Mouse (Mus musculus): ENCODE results near the gene Nlrp6.
"Not testable (repeated sequence)": the region's sequence is repeated elsewhere in the genome, so short reads cannot be mapped to it uniquely, and the experiment has no call there.

Nlrp6 gene

DNA sequence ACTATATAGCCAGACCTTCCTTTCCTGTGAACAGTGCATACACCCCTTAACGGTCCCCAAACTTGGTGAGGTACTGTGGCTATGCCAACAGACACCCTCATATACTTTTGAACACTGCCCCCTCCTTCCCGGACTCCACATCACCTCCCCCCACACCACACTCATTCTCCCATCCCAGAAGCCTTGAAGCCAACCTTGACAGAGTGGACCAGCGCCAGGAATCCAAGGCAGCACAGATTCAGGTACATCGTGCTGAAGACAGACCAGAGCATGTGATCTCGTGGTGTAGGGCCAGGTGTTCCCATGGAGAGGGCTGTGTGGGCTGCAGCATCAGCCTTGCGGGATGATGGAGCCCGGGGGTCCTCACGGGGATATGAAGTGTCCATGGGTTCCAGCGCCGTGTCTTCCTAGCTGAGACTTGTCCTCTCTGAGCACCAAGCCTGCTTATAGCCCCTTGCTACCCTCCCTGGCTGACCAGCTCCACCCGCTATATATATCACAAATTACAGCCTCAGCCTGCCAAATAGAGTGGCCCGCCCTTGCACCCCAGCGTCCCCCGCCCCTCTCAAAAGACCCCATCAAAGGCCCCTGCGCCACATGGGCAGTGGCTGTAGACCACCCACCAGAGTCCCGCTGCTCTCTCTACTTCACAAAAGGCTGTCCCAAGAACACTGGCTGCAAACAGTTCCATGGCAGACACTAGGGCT is 29.3 kb downstream of the Nlrp6 start, which contains the start of gene Ifitm5:
Ifitm5 (minus strand) TSS at position 468 of the 707 bp plus-strand sequence.
- DNase-seq (ENCODE audit: low read depth) = no peak

GRCm38 (mm10) chr7:140951051-140951450 is 30.3 kb downstream of the Nlrp6 start:
- DNase-seq (ENCODE audit: low read depth) = no peak

GRCm38 (mm10) chr7:140951765-140952164 is 31.1 kb downstream of the Nlrp6 start:
- no peak for DNase-seq (ENCODE audit: low read depth)

DNA sequence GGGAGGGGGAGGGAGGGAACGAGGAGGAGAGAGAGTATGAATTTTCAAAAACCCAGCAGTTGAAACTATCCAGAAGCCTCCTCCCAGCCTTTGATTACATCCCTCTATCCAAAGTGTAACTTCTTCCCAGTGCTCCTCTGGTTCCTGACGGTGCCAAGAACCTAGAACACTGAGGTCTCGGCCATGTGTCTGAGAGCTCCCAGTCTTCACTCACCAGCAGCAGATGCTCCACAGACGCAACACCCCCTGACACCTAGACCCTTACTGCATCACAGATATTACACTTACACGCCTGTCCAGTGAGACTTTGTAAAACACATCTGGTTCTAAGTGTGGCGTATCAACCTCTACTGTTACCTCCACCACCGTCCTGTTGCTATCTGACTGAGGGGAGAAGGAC is 31.7 kb downstream of the Nlrp6 start:
- no peak for DNase-seq (ENCODE audit: low read depth)

GRCm38 (mm10) chr7:140953133-140953532 is 32.4 kb downstream of the Nlrp6 start:
- DNase-seq (ENCODE audit: low read depth) = no peak

GRCm38 (mm10) chr7:140953800-140954732 is 33.4 kb downstream of the Nlrp6 start:
- DNase-seq (ENCODE audit: low read depth) = no peak

DNA sequence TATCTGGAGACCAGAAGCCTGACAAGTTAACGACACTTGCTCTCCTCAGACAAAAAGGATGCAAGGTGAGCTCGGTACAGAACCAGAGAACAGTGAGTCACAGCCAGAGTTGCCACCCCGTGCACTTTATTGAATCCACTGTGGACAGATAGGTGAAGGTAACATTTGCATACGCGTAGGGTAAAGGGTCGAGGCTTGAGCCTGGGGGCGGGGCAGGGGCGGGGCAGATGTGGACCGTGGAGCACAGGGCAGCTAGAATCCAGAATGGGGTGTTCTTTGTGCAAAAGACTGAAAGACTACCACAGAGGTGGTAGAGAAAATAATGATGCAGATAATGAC is 34.0 kb downstream of the Nlrp6 start:
- DNase-seq (ENCODE audit: low read depth) = peak; percentile 56

DNA sequence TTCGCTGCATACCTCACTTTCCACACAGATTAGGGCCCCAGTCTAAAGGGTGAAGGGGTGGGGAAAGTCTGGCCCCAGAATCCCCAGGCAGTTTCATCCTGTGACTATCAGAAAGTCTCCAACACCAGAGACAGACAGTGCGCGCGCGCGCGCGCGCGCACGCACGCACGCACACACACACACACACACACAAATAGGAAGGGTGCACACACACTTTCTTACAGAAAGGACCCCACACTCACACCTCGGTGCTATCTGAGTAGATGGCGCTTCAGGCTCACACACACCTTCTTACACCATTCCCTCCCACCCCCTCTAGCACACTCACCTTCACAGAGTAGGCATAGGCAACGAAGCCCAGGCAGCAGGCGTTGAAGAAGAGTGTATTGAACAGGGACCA is 34.6 kb downstream of the Nlrp6 start:
- DNase-seq (ENCODE audit: low read depth) = peak; percentile 66

- DNase-seq (ENCODE audit: low read depth) = peak; percentile 55
Measured at GRCm38 (mm10) chr7:140955758-140956555, 35.3 kb downstream of the Nlrp6 start, which contains the start of the genes Gm45717 and Ifitm2. Gm45717 (minus strand) TSS chr7:140955937. Ifitm2 (minus strand) TSS chr7:140955987.

DNA sequence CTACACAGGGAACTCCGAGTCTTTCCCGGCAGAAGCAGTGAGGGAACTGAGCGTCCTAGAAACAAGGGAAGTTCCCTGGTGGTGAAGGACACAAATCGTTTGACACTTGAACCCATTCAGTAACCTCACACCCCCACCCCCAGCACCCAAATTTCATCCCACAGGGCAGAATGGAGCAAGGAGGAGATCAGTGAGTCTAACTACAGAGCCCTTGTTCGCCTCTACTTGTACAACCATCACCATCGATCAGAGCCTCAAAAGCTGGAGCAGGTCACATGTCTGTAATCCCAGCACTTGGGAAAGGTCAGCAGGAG is 35.8 kb downstream of the Nlrp6 start:
- no peak for DNase-seq (ENCODE audit: low read depth)

GRCm38 (mm10) chr7:140959181-140959901 is 38.6 kb downstream of the Nlrp6 start:
- DNase-seq (ENCODE audit: low read depth) = peak; percentile 82

GRCm38 (mm10) chr7:140960026-140960425 is 39.3 kb downstream of the Nlrp6 start:
- DNase-seq (ENCODE audit: low read depth) = no peak

GRCm38 (mm10) chr7:140961416-140961815 is 40.7 kb downstream of the Nlrp6 start:
- no peak for DNase-seq (ENCODE audit: low read depth)

- DNase-seq (ENCODE audit: low read depth) = no peak
Measured at GRCm38 (mm10) chr7:140962733-140963132, 42.0 kb downstream of the Nlrp6 start.

DNA sequence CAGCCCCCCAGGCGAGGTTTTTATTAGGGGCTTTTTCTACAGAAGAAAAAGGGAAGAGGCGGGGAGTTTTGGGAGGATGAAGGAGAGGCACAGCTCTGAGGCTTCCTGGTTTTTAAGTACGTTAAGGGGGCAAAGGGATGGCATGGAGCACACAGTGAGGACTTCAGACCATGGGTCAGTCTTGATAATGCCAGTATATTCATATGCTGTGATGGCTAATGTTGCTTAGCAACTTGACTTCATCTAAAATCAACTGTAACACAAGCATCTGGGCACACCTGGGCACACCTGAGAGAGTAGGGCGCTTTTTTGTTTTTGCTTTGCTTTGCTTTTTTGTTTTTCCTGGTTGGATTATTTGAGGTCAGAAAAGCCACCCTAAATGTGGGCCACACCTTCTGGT is 46.2 kb downstream of the Nlrp6 start, which contains the start of gene Ifitm1:
Ifitm1 (plus strand) TSS at position 301 of the 400 bp plus-strand sequence.
- no peak for DNase-seq (ENCODE audit: low read depth)

GRCm38 (mm10) chr7:140967862-140968591 is 47.3 kb downstream of the Nlrp6 start:
- DNase-seq (ENCODE audit: low read depth) = no peak

GRCm38 (mm10) chr7:140968710-140969109 is 48.0 kb downstream of the Nlrp6 start:
- DNase-seq (ENCODE audit: low read depth) = not testable (repeated sequence)

- no peak for DNase-seq (ENCODE audit: low read depth)
Measured at GRCm38 (mm10) chr7:140970931-140971330, 50.2 kb downstream of the Nlrp6 start.

DNA sequence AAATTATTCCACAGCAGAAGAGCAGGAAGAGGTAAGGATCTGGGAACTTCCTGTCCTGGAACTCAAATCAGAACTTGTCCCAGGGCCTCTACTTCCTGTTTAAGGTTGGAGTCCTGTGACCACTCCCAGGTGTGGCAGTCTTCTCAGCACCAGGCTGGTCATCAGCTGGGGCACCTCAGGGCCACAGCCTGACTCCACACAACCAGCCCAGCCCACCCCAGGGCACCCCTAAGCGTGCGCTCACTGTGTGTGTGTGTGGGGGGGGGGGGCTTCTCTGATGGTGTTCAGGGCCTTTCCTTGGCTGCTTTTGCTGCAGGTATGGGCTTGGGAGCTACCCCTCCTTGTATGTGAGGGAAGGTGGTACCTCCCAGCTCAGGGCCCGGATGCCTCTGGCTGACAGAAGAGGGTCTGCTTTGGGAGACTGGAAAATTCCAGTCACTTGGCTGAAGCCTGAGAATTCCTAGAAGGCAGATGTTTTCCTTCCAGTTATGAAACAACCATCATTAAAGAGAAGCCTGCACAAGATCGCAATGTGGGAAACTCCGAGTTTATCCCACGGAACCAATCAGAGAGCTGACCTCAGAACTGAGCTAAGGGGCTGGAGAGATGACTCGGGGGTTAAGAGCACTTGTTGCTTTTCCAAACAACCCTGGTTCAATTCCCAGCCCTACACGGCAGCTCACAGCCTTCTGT is 50.9 kb downstream of the Nlrp6 start:
- DNase-seq (ENCODE audit: low read depth) = no peak

Measured in induced T-regulatory cell, adult 2 months (primary cell).